Mouse (Mus musculus) megakaryocyte, embryonic 14.5 days (primary cell): ENCODE measurements at regions not wholly inside any gene's neighbourhood (a gene's known extent, or its start where the extent isn't known, plus 50 kb on each side); places are given as distances from the start of the nearest gene placed in this dataset.

Source experiments
- FLI1 ChIP-seq: IDR thresholded peaks from 2 replicates; pipeline ENCODE4 v1.6.1; 2012; ENCODE audit warnings: low read length, inconsistent platforms, mixed read lengths
- GATA1 ChIP-seq: IDR thresholded peaks from 3 replicates; pipeline ENCODE4 v1.6.1; 2012; ENCODE audit warnings: mixed read lengths, low read length, inconsistent platforms, borderline replicate concordance

DNA sequence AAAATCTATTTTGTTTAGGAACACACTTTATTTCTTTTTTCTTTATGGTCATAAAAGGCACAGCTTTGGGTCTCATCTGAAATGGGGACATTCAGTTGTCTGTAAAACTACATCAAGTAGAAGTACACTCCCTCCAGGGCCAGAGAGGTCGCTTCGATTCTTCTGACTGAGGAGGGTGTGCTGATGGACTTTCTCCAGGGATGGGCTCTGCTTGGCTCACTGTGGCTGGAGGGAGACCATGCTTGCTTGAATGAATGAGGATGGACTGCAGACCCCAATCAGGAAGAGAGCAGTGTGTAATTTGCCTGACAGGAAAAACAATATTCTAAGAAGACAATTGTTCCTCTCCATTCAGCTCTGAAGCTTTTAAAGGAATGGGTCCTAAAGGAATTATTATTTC lies 490.3 kb upstream of the Camk1g start:
- no peak for TF ChIP-seq GATA1
- TF ChIP-seq FLI1 = no peak
